Comparison of ENCODE assay signal across 24 mouse cellular contexts in the genomic region with DNA sequence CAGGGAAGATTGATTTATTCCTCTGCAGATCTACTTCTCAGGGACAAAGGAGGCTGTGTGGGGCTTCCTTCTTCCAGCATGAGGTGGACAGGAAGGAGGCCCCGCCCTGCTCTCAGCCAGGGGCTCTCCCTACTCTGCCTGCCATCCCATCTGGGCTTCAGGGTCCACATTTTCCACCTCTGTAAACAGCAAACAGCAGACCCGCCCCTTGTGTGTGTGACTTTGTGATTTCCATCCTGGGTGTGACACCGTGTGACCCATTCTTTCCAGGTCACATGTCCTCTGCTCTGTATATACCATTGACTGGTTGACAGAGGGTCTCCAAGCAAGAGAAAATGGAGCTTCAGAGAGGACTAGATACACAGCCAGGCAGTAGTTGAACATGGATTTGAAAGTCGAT. TPM values are rescaled to one million over a fixed set of nuclear protein-coding genes. Genes with fewer than 3 reads are reported as not detected.
DNase-seq lines count a peak whose midpoint lies in the region; ATAC-seq lines count a peak whose summit lies in the region.
"Had no signal": no experiment of that assay in that cellular context is flagged by ENCODE, and none has a peak within 500 bp of the region (broad histone marks: within the 10 kb centered on the region; RNA-seq: fewer than 3 reads in every experiment).

No protein-coding gene starts in this region.

- peaks cover 30% of the 10 kb centered on the region for H3K4me1 ChIP-seq in forebrain, embryonic 10.5 days
- H3K4me1 ChIP-seq in forebrain, embryonic 15.5 days: peaks cover 7% of the 10 kb centered on the region
- H3K4me1 ChIP-seq in midbrain, embryonic 10.5 days: peaks cover 38% of the 10 kb centered on the region
- H3K4me1 ChIP-seq in midbrain, embryonic 11.5 days (ENCODE audit: control insufficient read depth, insufficient read depth, low read length): peaks cover 8% of the 10 kb centered on the region
- no peaks in the 10 kb centered on the region for H3K4me1 ChIP-seq in embryonic facial prominence, embryonic 12.5 days
- peaks cover 8% of the 10 kb centered on the region; the same call in 1 of the 2 replicates for H3K4me1 ChIP-seq in kidney, embryonic 14.5 days (ENCODE audit: control insufficient read depth, insufficient read depth, low read length)
- H3K4me1 ChIP-seq: embryonic facial prominence, embryonic 13.5 days had no signal

- H3K36me3 ChIP-seq in forebrain, embryonic 10.5 days (replicated peaks): no peaks in the 10 kb centered on the region
- no peaks in the 10 kb centered on the region for H3K36me3 ChIP-seq in forebrain, embryonic 15.5 days
- H3K36me3 ChIP-seq in midbrain, embryonic 10.5 days: no peaks in the 10 kb centered on the region
- no peaks in the 10 kb centered on the region for H3K36me3 ChIP-seq in midbrain, embryonic 11.5 days (ENCODE audit: control insufficient read depth, insufficient read depth, low read length)
- H3K36me3 ChIP-seq in embryonic facial prominence, embryonic 12.5 days: no peaks in the 10 kb centered on the region
- H3K36me3 ChIP-seq in kidney, embryonic 14.5 days (ENCODE audit: control insufficient read depth, insufficient read depth, low read length): no peaks in the 10 kb centered on the region
- H3K36me3 ChIP-seq: embryonic facial prominence, embryonic 13.5 days; forebrain, embryonic 12.5 days; G1E had no signal

- H3K4me2 ChIP-seq in forebrain, embryonic 15.5 days (replicated peaks): no peak overlapping the region
- H3K4me2 ChIP-seq in midbrain, embryonic 11.5 days: no peak overlapping the region
- H3K4me2 ChIP-seq in embryonic facial prominence, embryonic 12.5 days (replicated peaks): no peak overlapping the region
- H3K4me2 ChIP-seq in kidney, embryonic 14.5 days (replicated peaks; ENCODE audit: low read depth, low read length): no peak overlapping the region
- H3K4me2 ChIP-seq: embryonic facial prominence, embryonic 13.5 days; forebrain, embryonic 12.5 days had no signal

- H3K27me3 ChIP-seq in forebrain, embryonic 10.5 days (ENCODE audit: poor library complexity, severe bottlenecking): peaks cover 98% of the 10 kb centered on the region
- H3K27me3 ChIP-seq in forebrain, embryonic 15.5 days: peaks cover 55% of the 10 kb centered on the region
- H3K27me3 ChIP-seq in midbrain, embryonic 10.5 days (ENCODE audit: low read depth, poor library complexity, severe bottlenecking): peaks cover 98% of the 10 kb centered on the region
- H3K27me3 ChIP-seq in midbrain, embryonic 11.5 days (ENCODE audit: control insufficient read depth, insufficient read depth, low read length): peaks cover 14% of the 10 kb centered on the region; the same call in 1 of the 2 replicates
- peaks cover 69% of the 10 kb centered on the region for H3K27me3 ChIP-seq in embryonic facial prominence, embryonic 12.5 days
- peaks cover 34% of the 10 kb centered on the region for H3K27me3 ChIP-seq in kidney, embryonic 14.5 days (ENCODE audit: control insufficient read depth, insufficient read depth, low read length)

- no peak for ATAC-seq in forebrain, embryonic 15.5 days (replicated peaks)
- ATAC-seq in midbrain, embryonic 11.5 days (ENCODE audit: low FRiP score): no peak
- ATAC-seq in embryonic facial prominence, embryonic 12.5 days (ENCODE audit: insufficient number of reproducible peaks, insufficient read depth, low FRiP score, low TSS enrichment): peak; percentile 24; the same call in 1 of the 2 replicates
- no peak for ATAC-seq in kidney, embryonic 14.5 days (ENCODE audit: low FRiP score, low TSS enrichment)
- ATAC-seq: forebrain, embryonic 14.5 days; forebrain, postnatal 0 days; Patski had no signal

- no peak overlapping the region for H3K9ac ChIP-seq in forebrain, embryonic 15.5 days (replicated peaks)
- no peak overlapping the region for H3K9ac ChIP-seq in midbrain, embryonic 11.5 days (ENCODE audit: low read length)
- H3K9ac ChIP-seq in embryonic facial prominence, embryonic 12.5 days: no peak overlapping the region
- H3K9ac ChIP-seq in kidney, embryonic 14.5 days (ENCODE audit: low read depth, low read length): no peak overlapping the region
- H3K9ac ChIP-seq: embryonic facial prominence, embryonic 13.5 days; forebrain, embryonic 12.5 days; forebrain, postnatal 0 days had no signal

- 67% methylated on average over 4 of the region's 4 CpGs for WGBS in forebrain, embryonic 10.5 days
- 83% methylated on average over 4 of the region's 4 CpGs for WGBS in forebrain, embryonic 15.5 days
- 72% methylated on average over 4 of the region's 4 CpGs for WGBS in midbrain, embryonic 10.5 days
- 67% methylated on average over 4 of the region's 4 CpGs for WGBS in midbrain, embryonic 11.5 days
- WGBS in embryonic facial prominence, embryonic 12.5 days: 55% methylated on average over 4 of the region's 4 CpGs
- 60% methylated on average over 4 of the region's 4 CpGs for WGBS in kidney, embryonic 14.5 days

- no peak for DNase-seq in forebrain, embryonic 10.5 days (ENCODE audit: extremely low spot score, low spot score)
- no peak for DNase-seq in midbrain, embryonic 10.5 days (ENCODE audit: low spot score)
- no peak for DNase-seq in midbrain, embryonic 11.5 days (ENCODE audit: low spot score, missing footprints)
- peak; percentile 49 for DNase-seq in mesoderm, embryonic 11.5 days (ENCODE audit: low read depth, low spot score)
- DNase-seq in T-cell, adult 2 months (ENCODE audit: low spot score): no peak
- DNase-seq: adrenal gland, adult 8-10 months; adrenal gland, postnatal 14 days; adrenal gland, postnatal 36 days; cerebellum, adult 11-12 months; cerebellum, adult 2 months; cerebellum, adult 9-10 months; cerebellum, postnatal 10 days; cerebellum, postnatal 25 days; forebrain, postnatal 0 days had no signal

- no peak overlapping the region for H3K4me3 ChIP-seq in forebrain, embryonic 10.5 days
- H3K4me3 ChIP-seq in forebrain, embryonic 15.5 days: no peak overlapping the region
- H3K4me3 ChIP-seq in midbrain, embryonic 10.5 days: no peak overlapping the region
- H3K4me3 ChIP-seq in midbrain, embryonic 11.5 days (ENCODE audit: low read depth, low read length): no peak overlapping the region
- no peak overlapping the region for H3K4me3 ChIP-seq in embryonic facial prominence, embryonic 12.5 days
- no peak overlapping the region for H3K4me3 ChIP-seq in kidney, embryonic 14.5 days (ENCODE audit: low read length)
- H3K4me3 ChIP-seq: embryonic facial prominence, embryonic 13.5 days; forebrain, embryonic 12.5 days had no signal

- 0 out of 2 replicates have a peak overlapping the region, but pooled peaks have one; percentile 54 for H3K27ac ChIP-seq in forebrain, embryonic 10.5 days
- H3K27ac ChIP-seq in forebrain, embryonic 15.5 days (replicated peaks): no peak overlapping the region
- peak overlapping the region; percentile 33; the same call in 1 of the 2 replicates for H3K27ac ChIP-seq in midbrain, embryonic 10.5 days (replicated peaks)
- H3K27ac ChIP-seq in midbrain, embryonic 11.5 days (ENCODE audit: low read depth, low read length): no peak overlapping the region
- no peak overlapping the region for H3K27ac ChIP-seq in embryonic facial prominence, embryonic 12.5 days
- no peak overlapping the region for H3K27ac ChIP-seq in kidney, embryonic 14.5 days (ENCODE audit: low read depth, low read length)
- H3K27ac ChIP-seq: embryonic facial prominence, embryonic 13.5 days; forebrain, embryonic 12.5 days had no signal

- H3K9me3 ChIP-seq in forebrain, embryonic 10.5 days: no peaks in the 10 kb centered on the region
- no peaks in the 10 kb centered on the region for H3K9me3 ChIP-seq in forebrain, embryonic 15.5 days
- H3K9me3 ChIP-seq in midbrain, embryonic 10.5 days (replicated peaks): no peaks in the 10 kb centered on the region
- no peaks in the 10 kb centered on the region for H3K9me3 ChIP-seq in midbrain, embryonic 11.5 days (ENCODE audit: control insufficient read depth, low read length)
- H3K9me3 ChIP-seq in embryonic facial prominence, embryonic 12.5 days: no peaks in the 10 kb centered on the region
- no peaks in the 10 kb centered on the region for H3K9me3 ChIP-seq in kidney, embryonic 14.5 days (ENCODE audit: control insufficient read depth, low read length)
- H3K9me3 ChIP-seq: embryonic facial prominence, embryonic 13.5 days; forebrain, embryonic 12.5 days; G1E had no signal

RNA-seq across cellular contexts. Expression of a gene that starts 22.2 kb away (rescaled TPM):
- polyA plus RNA-seq in forebrain, embryonic 10.5 days (2016; fragmentation: Nextera tagmentation; extraction: Ambion mirVana): 7.7 and 9.4 TPM in 2 replicates
- 4.2 and 4.8 TPM in 2 replicates for polyA plus RNA-seq in forebrain, embryonic 15.5 days (2015; fragmentation: Nextera tagmentation; extraction: Ambion mirVana)
- 18.8 and 36.7 TPM in 2 replicates for polyA plus RNA-seq in midbrain, embryonic 10.5 days (2016; fragmentation: Nextera tagmentation; extraction: Ambion mirVana)
- polyA plus RNA-seq in midbrain, embryonic 11.5 days (2014; fragmentation: Nextera tagmentation; extraction: Ambion mirVana): 41.8 and 46.4 TPM in 2 replicates
- 5.0 and 6.4 TPM in 2 replicates for polyA plus RNA-seq in embryonic facial prominence, embryonic 12.5 days (2016; fragmentation: Nextera tagmentation; extraction: Ambion mirVana)
- 130 and 131 TPM in 2 replicates for polyA plus RNA-seq in kidney, embryonic 14.5 days (2014; fragmentation: Nextera tagmentation; extraction: Ambion mirVana)
- polyA plus RNA-seq: C2C12; cortical plate, adult 2 months; G1E; Patski had no signal

Comparison
In these comparisons a context has a peak if more than half of its experiments do, and no peak if none do; other contexts are left out.
1. H3K27ac ChIP-seq: peak in forebrain, embryonic 10.5 days (single experiment) and midbrain, embryonic 10.5 days (single experiment); none in forebrain, embryonic 15.5 days (single experiment), midbrain, embryonic 11.5 days (single experiment), embryonic facial prominence, embryonic 12.5 days (single experiment) and kidney, embryonic 14.5 days (single experiment).